Mouse (Mus musculus): Measurements from ENCODE around the gene Gm3250. TPM values are rescaled to one million over a fixed set of nuclear protein-coding genes. Genes with fewer than 3 reads are reported as not detected.
"Not testable (repeated sequence)": the region's sequence is repeated elsewhere in the genome, so short reads cannot be mapped to it uniquely, and the experiment has no call there.

The Gm3250 gene
- total RNA-seq, 2 experiments from 2014 or later, result not detected

DNA sequence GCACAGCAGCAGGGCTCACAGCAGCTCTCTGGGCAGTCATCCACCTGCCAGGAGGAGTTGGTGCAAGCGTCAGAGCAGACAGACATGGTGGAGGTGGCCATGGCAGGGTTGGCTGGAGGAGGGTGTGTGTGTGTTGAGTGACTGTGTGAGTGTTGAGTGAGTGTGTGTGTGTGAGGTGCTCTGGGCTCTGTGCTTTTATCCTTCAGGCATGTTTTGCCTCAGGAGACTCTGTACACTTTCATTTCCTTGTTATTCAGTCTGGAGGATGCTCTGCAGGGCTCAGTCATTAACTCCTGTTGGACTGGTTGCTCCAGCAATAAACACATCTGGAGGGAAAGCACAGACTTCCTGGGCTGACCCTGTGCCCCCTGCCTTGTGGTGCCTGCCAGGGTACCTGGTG lies 31.1 kb downstream of the Gm3250 start, which contains the start of gene Gm9736:
TSS of gene Gm9736 (minus strand) at position 101 of the 400 bp plus-strand sequence.
- DNase-seq (ENCODE audit: low spot score), result not testable (repeated sequence)

DNA sequence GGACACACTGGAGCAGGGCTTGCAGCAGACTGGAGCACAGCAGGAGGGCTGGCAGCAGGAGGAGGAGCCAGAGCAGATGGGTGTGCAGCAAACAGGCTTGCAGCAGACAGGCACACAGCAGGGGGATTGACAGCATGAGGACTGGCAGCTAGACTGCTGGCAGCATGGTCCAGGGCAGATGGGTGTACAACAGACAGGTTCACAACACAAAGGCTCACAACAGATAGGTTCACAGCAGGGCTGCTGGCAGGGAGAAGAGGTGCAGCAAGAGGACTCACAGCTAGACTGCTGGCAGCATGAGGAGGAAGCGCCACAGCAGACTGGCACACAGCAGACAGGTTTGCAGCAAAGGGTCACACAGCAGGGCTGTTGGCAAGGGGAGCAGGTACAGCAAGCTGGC lies 31.7 kb downstream of the Gm3250 start:
- DNase-seq (ENCODE audit: low spot score), result not testable (repeated sequence)

GRCm38 (mm10) chr10:77741924-77742688 lies 40.2 kb downstream of the Gm3250 start, which contains the start of gene Gm18596:
Gm18596 (minus strand) TSS chr10:77742638.
- not testable (repeated sequence) for DNase-seq (ENCODE audit: low spot score)

- no peak for DNase-seq (ENCODE audit: low spot score)
Observed at GRCm38 (mm10) chr10:77738929-77739328, 43.4 kb downstream of the Gm3250 start.

GRCm38 (mm10) chr10:77735928-77736327 lies 46.4 kb downstream of the Gm3250 start:
- no peak for DNase-seq (ENCODE audit: low spot score)

Other genes with a start within 250 kb of the Gm3250 start
- 10 to 100 TPM; 23.0 to 33.6 TPM for gene Pttg1ip, start 200.8 kb downstream of the Gm3250 start, total RNA-seq (2021)
- 10 to 100 TPM; 44.5 to 47.4 TPM for gene Sumo3, start 176.4 kb downstream of the Gm3250 start, total RNA-seq (2021)
- 10 to 100 TPM in 1 of 2 experiments, 1 to 10 TPM in 1; 8.6 to 11.4 TPM for gene Gm49325, start 176.3 kb downstream of the Gm3250 start, total RNA-seq (2021)
- gene Ube2g2, start 160.3 kb downstream of the Gm3250 start, total RNA-seq (2021), result 100 to 1,000 TPM in 1 of 2 experiments, 10 to 100 TPM in 1; 96.1 to 101 TPM
- not detected for gene Tspear, start 96.0 kb downstream of the Gm3250 start, total RNA-seq (2021)
- gene Gm19402, start 91.8 kb downstream of the Gm3250 start, total RNA-seq (2021), result not detected
- gene Gm9508, start 85.3 kb downstream of the Gm3250 start, total RNA-seq (2021), result not detected
- not detected for gene Gm10272, start 75.9 kb downstream of the Gm3250 start, total RNA-seq (2021)
- not detected for gene Gm10024, start 71.1 kb downstream of the Gm3250 start, total RNA-seq (2021)
- gene Gm10142, start 66.7 kb downstream of the Gm3250 start, total RNA-seq (2021), result not detected
- gene Krtap12-1, start 61.9 kb downstream of the Gm3250 start, total RNA-seq (2021), result not detected
- gene Gm10100, start 56.1 kb downstream of the Gm3250 start, total RNA-seq (2021), result not detected
- not detected for gene Gm18596, start 39.9 kb downstream of the Gm3250 start, total RNA-seq (2021)
- gene Gm9736, start 31.2 kb downstream of the Gm3250 start, total RNA-seq (2021), result not detected
- not detected for gene Gm3233, start 22.9 kb downstream of the Gm3250 start, total RNA-seq (2021)
- not detected for gene Gm3238, start 11.2 kb downstream of the Gm3250 start, total RNA-seq (2021)
- gene Gm7138, start 5.6 kb downstream of the Gm3250 start, total RNA-seq (2021), result not detected
- not detected for gene Gm7137, start 5.7 kb upstream of the Gm3250 start, total RNA-seq (2021)
- not detected for gene Gm9639, start 12.5 kb upstream of the Gm3250 start, total RNA-seq (2021)
- not detected for gene Gm19668, start 16.6 kb upstream of the Gm3250 start, total RNA-seq (2021)
- not detected for gene Gm9507, start 29.3 kb upstream of the Gm3250 start, total RNA-seq (2021)
- gene Gm2696, start 32.1 kb upstream of the Gm3250 start, total RNA-seq (2021), result not detected
- not detected for gene Krtap10-4, start 44.6 kb upstream of the Gm3250 start, total RNA-seq (2021)
- gene Krtap10-10, start 53.4 kb upstream of the Gm3250 start, total RNA-seq (2021), result not detected
- gene Gm36176, start 64.3 kb upstream of the Gm3250 start, total RNA-seq (2021), result not detected
- not detected for gene Gm10318, start 70.3 kb upstream of the Gm3250 start, total RNA-seq (2021)
- not detected for gene Gm3285, start 79.4 kb upstream of the Gm3250 start, total RNA-seq (2021)
- under 1 TPM; 0.23 to 0.28 TPM for gene Lrrc3, start 120.0 kb upstream of the Gm3250 start, total RNA-seq (2021)
- under 1 TPM; 0.07 to 0.26 TPM for gene Trpm2, start 188.0 kb upstream of the Gm3250 start, total RNA-seq (2021)
- 1 to 10 TPM; 4.1 to 4.6 TPM for gene 1810043G02Rik, start 196.0 kb upstream of the Gm3250 start, total RNA-seq (2021)
- gene Pfkl, start 227.5 kb upstream of the Gm3250 start, total RNA-seq (2021), result 1 to 10 TPM; 5.9 to 7.0 TPM

Measured in gastrocnemius, adult 18-20 months (tissue).